Mouse (Mus musculus): ENCODE measurements around the gene Olfr1262.

The Olfr1262 gene

GRCm38 (mm10) chr2:89999845-90000244 is at the start of gene Olfr1262:
Gene Olfr1262, plus strand, starts transcription at chr2:90000145.
- DNase-seq, result no peak

- no peak for DNase-seq
Measured at GRCm38 (mm10) chr2:89974184-89974583, 25.8 kb upstream of the Olfr1262 start, which contains the start of gene Olfr1260. Gene Olfr1260, plus strand, starts transcription at chr2:89974340.

- no peak for DNase-seq
Measured at GRCm38 (mm10) chr2:89977709-89978108, 22.2 kb upstream of the Olfr1262 start.

- no peak for DNase-seq
Measured at GRCm38 (mm10) chr2:89990921-89991320, 9.0 kb upstream of the Olfr1262 start, which contains the start of gene Olfr1261. Gene Olfr1261, plus strand, starts transcription at chr2:89991221.

GRCm38 (mm10) chr2:90011831-90012230 is 11.9 kb downstream of the Olfr1262 start, which contains the start of gene Olfr1263:
Gene Olfr1263, plus strand, starts transcription at chr2:90012131.
- DNase-seq, result no peak

- DNase-seq, result no peak
Measured at GRCm38 (mm10) chr2:90025477-90025876, 25.5 kb downstream of the Olfr1262 start, which contains the start of gene Olfr1264. Gene Olfr1264, minus strand, starts transcription at chr2:90025577.

GRCm38 (mm10) chr2:90035037-90035436 is 35.1 kb downstream of the Olfr1262 start, which contains the start of gene Olfr1265:
Gene Olfr1265, plus strand, starts transcription at chr2:90035337.
- no peak for DNase-seq

Data from lung, postnatal 14 days (tissue).